Mouse (Mus musculus): ENCODE results near the gene Npb. TPM values are rescaled to one million over a fixed set of nuclear protein-coding genes. Genes with fewer than 3 reads are reported as not detected.

Gene Npb
- polyA plus RNA-seq, 1 experiment = not detected

DNA sequence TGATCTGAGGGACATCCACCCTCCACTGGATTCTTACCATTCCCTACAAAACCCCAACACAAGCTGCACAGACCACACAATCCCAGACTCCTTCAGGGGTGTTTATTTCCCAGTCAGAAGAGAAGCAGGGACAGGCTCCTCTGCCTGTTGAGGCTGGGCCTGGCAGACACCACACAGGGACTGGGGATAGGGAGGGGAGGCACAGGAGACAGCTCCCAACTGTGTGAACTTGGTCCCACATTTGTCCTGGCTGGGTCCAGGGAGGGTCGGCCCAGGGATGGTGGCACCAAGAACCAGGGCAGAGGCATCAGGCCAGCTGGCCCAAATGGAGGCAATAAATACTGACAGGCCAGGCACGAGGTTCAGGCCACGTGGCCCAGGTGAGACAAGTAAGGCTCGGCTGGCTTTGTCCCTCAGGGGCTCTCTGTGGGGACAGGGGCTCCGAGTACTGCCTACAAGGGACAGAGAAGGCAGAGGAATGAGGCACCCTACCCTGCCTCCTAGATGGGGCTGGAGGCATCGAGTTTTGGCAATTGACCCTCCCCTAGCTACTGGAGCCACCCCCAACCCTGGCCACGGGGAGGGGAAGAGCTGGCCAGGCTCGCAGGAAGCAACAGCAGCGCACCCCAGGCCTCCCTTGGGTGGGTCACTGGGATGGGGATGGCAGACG is 30.1 kb upstream of the Npb start:
- Histone ChIP-seq H3K4me3 (ENCODE audit: low read depth, low read length) (no peak overlapping the region), H3K36me3 (ENCODE audit: control insufficient read depth, insufficient read depth, low read length, poor library complexity, severe bottlenecking) (peaks cover 22% of the 10 kb centered on the region), H3K27ac (ENCODE audit: insufficient read depth, low read length) (no peak overlapping the region), H3K9ac (ENCODE audit: low read depth, poor library complexity, severe bottlenecking) (no peak overlapping the region), H3K9me3 (replicated peaks; ENCODE audit: control insufficient read depth, insufficient read depth, low read length, poor library complexity, severe bottlenecking) (no peaks in the 10 kb centered on the region), H3K27me3 (ENCODE audit: control insufficient read depth, insufficient read depth, low read length, poor library complexity, severe bottlenecking) (no peaks in the 10 kb centered on the region), H3K4me1 (ENCODE audit: control insufficient read depth, insufficient read depth, low read length) (peaks cover 4% of the 10 kb centered on the region)
- TF ChIP-seq EP300 (IDR thresholded peaks at IDR 0.05; ENCODE audit: insufficient read depth, low read depth, low read length) (no peak), CTCF (IDR thresholded peaks at IDR 0.05; ENCODE audit: low read depth, low read length) (no peak), POLR2A (IDR thresholded peaks at IDR 0.05; ENCODE audit: insufficient read depth, low read length) (no peak)

DNA sequence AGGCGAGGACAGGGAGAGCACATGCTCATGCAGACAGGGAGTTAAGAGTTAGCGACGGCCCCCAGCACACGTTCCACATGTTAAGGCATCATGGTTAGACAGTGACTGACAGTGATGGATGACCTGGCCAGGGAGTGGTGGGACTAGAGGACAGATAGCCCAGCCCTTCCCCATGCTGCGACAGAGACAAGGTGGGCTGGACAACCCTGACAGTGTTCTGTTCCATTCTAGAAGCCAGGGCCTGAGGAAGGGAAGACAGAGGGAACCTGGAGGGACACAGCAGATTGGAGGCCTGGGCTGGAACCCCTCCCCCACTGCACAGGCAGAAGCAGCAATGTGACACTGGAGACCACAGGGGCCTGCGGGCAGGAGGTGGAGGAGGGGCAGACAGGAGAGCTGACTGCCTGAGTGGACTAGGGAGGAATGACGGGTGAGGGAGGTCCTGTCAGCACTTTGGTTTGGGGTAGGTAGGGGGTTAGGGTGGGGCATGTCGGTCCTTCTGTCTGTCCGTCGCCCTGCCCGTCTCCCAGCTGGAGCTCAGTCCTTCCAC is 29.5 kb upstream of the Npb start:
- Histone ChIP-seq H3K9ac (ENCODE audit: low read depth, poor library complexity, severe bottlenecking) (no peak overlapping the region), H3K27me3 (ENCODE audit: control insufficient read depth, insufficient read depth, low read length, poor library complexity, severe bottlenecking) (no peaks in the 10 kb centered on the region), H3K4me1 (ENCODE audit: control insufficient read depth, insufficient read depth, low read length) (peaks cover 4% of the 10 kb centered on the region), H3K36me3 (ENCODE audit: control insufficient read depth, insufficient read depth, low read length, poor library complexity, severe bottlenecking) (peaks cover 22% of the 10 kb centered on the region), H3K9me3 (replicated peaks; ENCODE audit: control insufficient read depth, insufficient read depth, low read length, poor library complexity, severe bottlenecking) (no peaks in the 10 kb centered on the region), H3K4me3 (ENCODE audit: low read depth, low read length) (no peak overlapping the region), H3K27ac (ENCODE audit: insufficient read depth, low read length) (no peak overlapping the region)
- TF ChIP-seq POLR2A (IDR thresholded peaks at IDR 0.05; ENCODE audit: insufficient read depth, low read length) (no peak), CTCF (IDR thresholded peaks at IDR 0.05; ENCODE audit: low read depth, low read length) (no peak), EP300 (IDR thresholded peaks at IDR 0.05; ENCODE audit: insufficient read depth, low read depth, low read length) (no peak)

DNA sequence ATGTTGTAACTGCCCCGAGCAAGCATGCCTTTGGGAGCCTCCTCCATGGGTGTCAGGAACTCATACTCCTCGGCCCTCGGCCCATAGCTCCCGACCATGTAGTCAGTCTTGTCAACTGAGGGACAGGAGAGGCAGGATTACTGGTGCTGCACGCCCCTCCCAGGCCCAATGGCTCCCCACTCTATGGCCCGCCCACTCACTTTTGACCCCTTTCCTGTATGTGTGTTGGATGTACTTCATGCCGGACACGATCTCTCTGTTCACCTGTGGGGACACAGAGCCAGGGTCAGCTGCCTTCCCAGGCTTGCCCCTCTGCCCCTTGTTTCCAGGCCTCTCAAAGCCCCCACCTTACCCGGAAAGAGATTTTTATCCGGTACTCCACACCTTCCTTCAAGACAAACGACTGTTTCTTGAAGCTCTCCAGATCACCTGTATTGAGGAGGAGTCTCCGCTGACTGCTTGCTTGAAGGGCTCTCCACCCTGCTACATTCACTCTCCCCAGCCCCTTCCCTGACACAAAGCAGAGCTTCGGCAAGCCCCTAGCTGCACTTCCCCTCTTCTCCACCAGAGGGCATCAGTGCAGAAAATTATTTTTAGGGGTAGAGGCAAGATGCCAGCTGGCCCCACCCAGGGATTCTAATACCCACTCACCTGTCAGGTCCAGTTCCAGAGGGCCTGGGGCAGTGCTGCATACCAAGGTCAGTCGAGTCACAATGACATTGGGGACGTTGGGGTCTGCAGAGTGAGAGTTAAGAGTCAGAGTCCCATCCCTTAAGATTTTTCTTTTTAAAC is 28.8 kb upstream of the Npb start:
- peak; percentile 67 for TF ChIP-seq CTCF (IDR thresholded peaks at IDR 0.05; ENCODE audit: low read depth, low read length)
- no peak for TF ChIP-seq POLR2A (IDR thresholded peaks at IDR 0.05; ENCODE audit: insufficient read depth, low read length)
- H3K9ac ChIP-seq (ENCODE audit: low read depth, poor library complexity, severe bottlenecking) = no peak overlapping the region

DNA sequence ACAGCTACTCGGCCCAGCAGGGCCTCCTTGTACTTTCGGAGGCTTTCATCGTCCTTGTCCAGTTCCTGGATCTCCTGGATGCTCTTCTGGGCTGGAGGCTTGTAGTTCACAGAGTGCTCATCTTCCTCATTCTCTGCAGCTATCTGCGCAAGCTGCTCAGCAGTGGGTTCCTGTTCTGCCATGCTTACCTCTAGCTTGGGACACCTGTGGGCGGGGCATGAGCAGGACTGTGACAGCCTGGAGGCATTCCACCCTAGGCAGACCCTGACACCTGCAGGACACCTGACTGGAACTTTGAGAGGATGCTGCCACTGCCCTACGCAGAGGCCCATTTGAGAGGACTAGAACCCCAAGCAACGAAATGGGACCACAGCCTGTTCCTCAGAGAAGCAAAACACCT is 28.1 kb upstream of the Npb start:
- Histone ChIP-seq H3K27ac (ENCODE audit: insufficient read depth, low read length) (0 out of 2 replicates have a peak overlapping the region, but pooled peaks have one; percentile 27), H3K9me3 (replicated peaks; ENCODE audit: control insufficient read depth, insufficient read depth, low read length, poor library complexity, severe bottlenecking) (no peaks in the 10 kb centered on the region), H3K4me1 (ENCODE audit: control insufficient read depth, insufficient read depth, low read length) (peaks cover 4% of the 10 kb centered on the region), H3K27me3 (ENCODE audit: control insufficient read depth, insufficient read depth, low read length, poor library complexity, severe bottlenecking) (no peaks in the 10 kb centered on the region), H3K36me3 (ENCODE audit: control insufficient read depth, insufficient read depth, low read length, poor library complexity, severe bottlenecking) (peaks cover 25% of the 10 kb centered on the region), H3K4me3 (ENCODE audit: low read depth, low read length) (peak overlapping the region; percentile 86), H3K9ac (ENCODE audit: low read depth, poor library complexity, severe bottlenecking) (peak overlapping the region; percentile 86)
- TF ChIP-seq CTCF (IDR thresholded peaks at IDR 0.05; ENCODE audit: low read depth, low read length) (no peak), POLR2A (IDR thresholded peaks at IDR 0.05; ENCODE audit: insufficient read depth, low read length) (no peak), EP300 (IDR thresholded peaks at IDR 0.05; ENCODE audit: insufficient read depth, low read depth, low read length) (no peak)

More for the DNA sequence above, 28.8 kb upstream of the Npb start:
- H3K36me3 ChIP-seq (ENCODE audit: control insufficient read depth, insufficient read depth, low read length, poor library complexity, severe bottlenecking) = peaks cover 22% of the 10 kb centered on the region
- no peak overlapping the region for H3K4me3 ChIP-seq (ENCODE audit: low read depth, low read length)
- H3K4me1 ChIP-seq (ENCODE audit: control insufficient read depth, insufficient read depth, low read length) = peaks cover 4% of the 10 kb centered on the region
- no peaks in the 10 kb centered on the region for H3K27me3 ChIP-seq (ENCODE audit: control insufficient read depth, insufficient read depth, low read length, poor library complexity, severe bottlenecking)
- no peaks in the 10 kb centered on the region for H3K9me3 ChIP-seq (replicated peaks; ENCODE audit: control insufficient read depth, insufficient read depth, low read length, poor library complexity, severe bottlenecking)
- H3K27ac ChIP-seq (ENCODE audit: insufficient read depth, low read length) = no peak overlapping the region

DNA sequence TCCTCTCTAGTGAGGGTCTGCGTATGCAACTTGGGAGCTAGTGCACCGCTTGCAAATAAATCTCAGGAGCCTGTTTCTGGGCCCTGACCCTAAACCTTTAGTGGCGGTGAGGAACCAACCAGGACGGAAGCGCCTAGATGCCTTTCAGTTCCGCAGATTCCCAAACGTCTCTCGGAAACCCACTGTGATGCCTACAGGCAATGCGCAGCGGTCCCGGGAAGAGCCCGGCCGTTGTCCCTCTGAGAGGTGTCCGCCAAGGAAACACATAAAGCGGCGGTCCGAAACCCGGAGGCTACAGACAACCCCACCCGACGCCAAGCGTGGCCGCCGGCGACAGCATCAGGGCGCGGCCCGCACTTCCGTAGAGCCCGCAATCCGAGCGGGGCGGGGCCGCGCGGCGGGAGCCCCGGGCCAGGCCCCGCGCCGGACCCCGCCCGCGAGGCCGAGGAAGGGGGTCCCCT is 27.4 kb upstream of the Npb start:
- Histone ChIP-seq H3K36me3 (ENCODE audit: control insufficient read depth, insufficient read depth, low read length, poor library complexity, severe bottlenecking) (peaks cover 32% of the 10 kb centered on the region), H3K9me3 (replicated peaks; ENCODE audit: control insufficient read depth, insufficient read depth, low read length, poor library complexity, severe bottlenecking) (no peaks in the 10 kb centered on the region), H3K27me3 (ENCODE audit: control insufficient read depth, insufficient read depth, low read length, poor library complexity, severe bottlenecking) (no peaks in the 10 kb centered on the region), H3K4me1 (ENCODE audit: control insufficient read depth, insufficient read depth, low read length) (peaks cover 4% of the 10 kb centered on the region), H3K9ac (ENCODE audit: low read depth, poor library complexity, severe bottlenecking) (peak overlapping the region; percentile 86), H3K27ac (ENCODE audit: insufficient read depth, low read length) (peak overlapping the region; percentile 27), H3K4me3 (ENCODE audit: low read depth, low read length) (peak overlapping the region; percentile 86)
- TF ChIP-seq CTCF (IDR thresholded peaks at IDR 0.05; ENCODE audit: low read depth, low read length) (no peak), EP300 (IDR thresholded peaks at IDR 0.05; ENCODE audit: insufficient read depth, low read depth, low read length) (no peak), POLR2A (IDR thresholded peaks at IDR 0.05; ENCODE audit: insufficient read depth, low read length) (no peak)
